Mouse (Mus musculus) hindbrain, postnatal 0 days (tissue): ENCODE results near the gene Cnp. TPM values are rescaled to one million over a fixed set of nuclear protein-coding genes. Genes with fewer than 3 reads are reported as not detected.

ENCODE experiments used
- ATAC-seq: fragments of 200-750 bp; cut with Nextera tagmentation; 2 replicates; pipeline ENCODE4 v1.8.0; 2017; ENCODE audit warnings: mild to moderate bottlenecking, moderate TSS enrichment, moderate library complexity
- DNase-seq: peaks from one replicate; pipeline ENCODE4 v3.0.0-alpha.2; 2015; ENCODE audit warnings: low spot score
- H3K27ac ChIP-seq: fragments of 300-500 bp; sonication (generic); 2 replicates; pipeline ENCODE4 v1.5.1; 2014; ENCODE audit warnings: mild to moderate bottlenecking
- H3K27me3 ChIP-seq: fragments of 300-500 bp; sonication (generic); 2 replicates; pipeline ENCODE4 v1.6.1; 2014; ENCODE audit warnings: low read length, mixed read lengths; ENCODE audit not compliant: insufficient read depth
- H3K36me3 ChIP-seq: fragments of 300-500 bp; sonication (generic); 2 replicates; pipeline ENCODE4 v1.6.1; 2014; ENCODE audit warnings: low read length, mixed read lengths; ENCODE audit not compliant: insufficient read depth
- H3K4me1 ChIP-seq: fragments of 300-500 bp; sonication (generic); 2 replicates; pipeline ENCODE4 v1.6.1; 2014; ENCODE audit warnings: antibody characterized with exemption, low read length, mixed read lengths; ENCODE audit not compliant: insufficient read depth
- H3K4me2 ChIP-seq: fragments of 300-500 bp; sonication (generic); 2 replicates; pipeline ENCODE4 v1.6.1; 2014; ENCODE audit warnings: low read depth, mild to moderate bottlenecking, low read length, moderate library complexity, mixed read lengths
- H3K4me3 ChIP-seq: fragments of 300-500 bp; sonication (generic); 2 replicates; pipeline ENCODE4 v1.5.1; 2014; ENCODE audit warnings: low read length
- H3K9ac ChIP-seq: fragments of 300-500 bp; sonication (generic); replicated peaks from 2 replicates; pipeline ENCODE4 v1.6.1; 2014; ENCODE audit warnings: mild to moderate bottlenecking, low read length, moderate library complexity, mixed read lengths
- H3K9me3 ChIP-seq: fragments of 300-500 bp; sonication (generic); 2 replicates; pipeline ENCODE4 v1.6.1; 2016; ENCODE audit warnings: low read length, mixed read lengths
- CTCF ChIP-seq: IDR thresholded peaks from 2 replicates; pipeline ENCODE4 v1.5.1; 2016; ENCODE audit warnings: antibody characterized with exemption, control low read depth, low read depth
- WGBS: fragments of 180-500 bp; shearing (Covaris S2); extraction: QIAGEN DNeasy Blood & Tissue Kit; methylation state at CpG from one replicate; pipeline ENCODE4 v1.1.7; 2014; 5-methylcytosine and 5-hydroxymethylcytosine counted together
- polyA plus RNA-seq: library from polyadenylated mRNA; unstranded; fragments of >200 nt; fragmentation: Nextera tagmentation; extraction: Ambion mirVana; gene quantifications from 2 replicates; pipeline ENCODE4 v1.2.1, GENCODE M21; 2015
- total RNA-seq: library from RNA; depleted of rRNA; stranded (reverse); fragments of >200 nt; gene quantifications from 2 replicates; pipeline ENCODE4 v1.2.3, GENCODE M21; 2014

The Cnp gene
- total and polyA plus RNA-seq, 2 experiments from 2014 or later: 121 to 125 TPM

GRCm38 (mm10) chr11:100574188-100574587 is 516 bp upstream of the Cnp start:
- TF ChIP-seq CTCF: no peak
- ATAC-seq (no peak), DNase-seq (no peak)
- Histone ChIP-seq H3K27me3 (no peaks in the 10 kb centered on the region), H3K4me1 (peaks cover 15% of the 10 kb centered on the region; the same call in 1 of the 2 replicates), H3K4me2 (peak overlapping the region; percentile 81; the same call in 1 of the 2 replicates), H3K27ac (peak overlapping the region; percentile 69; the same call in 1 of the 2 replicates), H3K36me3 (peaks cover 9% of the 10 kb centered on the region; the same call in 1 of the 2 replicates), H3K9ac (no peak overlapping the region), H3K4me3 (peak overlapping the region; percentile 62; the same call in 1 of the 2 replicates), H3K9me3 (no peaks in the 10 kb centered on the region)
- WGBS: 95% methylated on average over 3 of the region's 3 CpGs

DNA sequence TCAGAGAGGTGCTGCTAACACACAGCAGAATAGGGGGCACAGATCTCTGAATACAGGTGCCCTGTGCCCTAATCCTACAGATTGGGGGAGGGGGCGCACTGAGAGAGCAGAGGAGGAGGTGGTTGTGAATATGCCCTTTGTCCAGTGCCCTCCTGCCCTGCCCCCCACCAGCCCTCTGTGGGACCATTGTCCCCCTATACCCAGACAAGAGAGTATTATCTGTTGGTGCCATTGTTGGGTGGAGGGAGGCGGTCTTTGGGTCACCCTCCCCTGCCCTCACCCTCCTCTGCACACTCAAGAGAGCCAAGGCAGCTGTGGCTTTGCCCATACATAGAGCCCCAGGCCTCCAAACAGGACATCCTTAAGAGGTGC is 766 bp downstream of the Cnp start:
- Histone ChIP-seq H3K4me3 (peak overlapping the region; percentile 62), H3K27me3 (no peaks in the 10 kb centered on the region), H3K36me3 (peaks cover 20% of the 10 kb centered on the region; the same call in 1 of the 2 replicates), H3K9me3 (no peaks in the 10 kb centered on the region), H3K27ac (peak overlapping the region; percentile 69), H3K4me2 (peak overlapping the region; percentile 81), H3K4me1 (peaks cover 15% of the 10 kb centered on the region; the same call in 1 of the 2 replicates), H3K9ac (peak overlapping the region; percentile 55)
- 31% methylated on average over 2 of the region's 2 CpGs for WGBS
- ATAC-seq (peak; percentile 30), DNase-seq (no peak)
- no peak; the same call in 1 of the 2 replicates for TF ChIP-seq CTCF

DNA sequence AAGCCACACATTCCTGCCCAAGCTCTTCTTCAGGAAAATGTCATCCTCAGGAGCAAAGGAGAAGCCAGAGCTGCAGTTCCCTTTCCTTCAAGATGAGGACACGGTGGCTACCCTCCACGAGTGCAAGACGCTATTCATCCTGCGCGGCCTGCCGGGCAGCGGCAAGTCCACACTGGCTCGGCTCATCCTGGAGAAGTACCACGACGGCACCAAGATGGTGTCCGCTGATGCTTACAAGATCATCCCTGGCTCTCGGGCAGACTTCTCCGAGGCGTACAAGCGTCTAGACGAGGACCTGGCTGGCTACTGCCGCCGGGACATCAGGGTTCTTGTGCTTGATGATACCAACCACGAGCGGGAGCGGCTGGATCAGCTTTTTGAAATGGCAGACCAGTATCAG is 1.6 kb downstream of the Cnp start:
- Histone ChIP-seq H3K9ac (no peak overlapping the region; the same call in 1 of the 2 replicates), H3K4me2 (peak overlapping the region; percentile 81), H3K4me1 (peaks cover 10% of the 10 kb centered on the region; the same call in 1 of the 2 replicates), H3K9me3 (no peaks in the 10 kb centered on the region), H3K27ac (peak overlapping the region; percentile 69; the same call in 1 of the 2 replicates), H3K36me3 (peaks cover 28% of the 10 kb centered on the region; the same call in 1 of the 2 replicates), H3K4me3 (0 out of 2 replicates have a peak overlapping the region, but pooled peaks have one; percentile 62), H3K27me3 (no peaks in the 10 kb centered on the region)
- ATAC-seq (no peak), DNase-seq (no peak)
- 71% methylated on average over 21 of the region's 21 CpGs for WGBS
- TF ChIP-seq CTCF: no peak

- Histone ChIP-seq H3K4me2 (peak overlapping the region; percentile 81; the same call in 1 of the 2 replicates), H3K4me1 (peaks cover 8% of the 10 kb centered on the region; the same call in 1 of the 2 replicates), H3K36me3 (peaks cover 38% of the 10 kb centered on the region; the same call in 1 of the 2 replicates), H3K4me3 (no peak overlapping the region), H3K9me3 (no peaks in the 10 kb centered on the region), H3K9ac (no peak overlapping the region), H3K27me3 (no peaks in the 10 kb centered on the region), H3K27ac (peak overlapping the region; percentile 62; the same call in 1 of the 2 replicates)
- WGBS: 58% methylated on average over 8 of the region's 8 CpGs
- DNase-seq (peak; percentile 55), ATAC-seq (peak; percentile 41; the same call in 1 of the 2 replicates)
- no peak for TF ChIP-seq CTCF
Observed at GRCm38 (mm10) chr11:100577852-100578599, 3.3 kb downstream of the Cnp start.

DNA sequence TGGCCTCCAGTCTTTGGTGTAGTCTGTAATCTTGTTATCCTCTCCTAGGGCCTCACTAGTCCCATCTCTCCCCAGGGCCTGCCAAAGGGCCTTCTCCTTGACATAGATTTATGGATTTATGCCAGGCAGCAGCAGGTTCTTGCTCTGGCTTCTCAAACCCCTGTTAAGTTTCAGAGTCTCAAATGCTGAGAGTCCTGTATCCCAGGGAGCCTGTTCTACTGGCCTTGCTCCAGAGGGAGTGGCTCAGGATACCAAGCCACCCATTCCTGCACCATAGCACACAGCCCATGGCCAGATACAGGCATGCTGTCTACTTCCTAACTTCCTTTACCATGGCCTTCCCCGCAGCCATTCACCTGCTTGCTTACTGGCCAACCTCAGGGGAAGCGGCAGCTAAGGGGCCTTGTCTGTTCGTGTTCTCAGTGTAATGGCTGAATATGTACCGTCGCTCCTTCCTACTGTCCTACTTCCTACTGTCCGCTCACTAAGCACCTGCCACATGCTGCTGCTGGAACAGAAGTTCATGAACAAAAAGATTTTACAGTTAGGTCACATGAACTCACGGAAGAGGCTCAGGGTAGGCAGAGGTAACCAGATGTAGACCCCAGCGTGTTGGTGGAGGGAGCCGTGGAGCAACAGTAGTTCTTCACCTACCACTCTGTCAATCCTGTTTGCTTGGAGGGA is 4.6 kb downstream of the Cnp start:
- ATAC-seq (no peak), DNase-seq (no peak)
- peak overlapping the region; percentile 10; the same call in 1 of the 2 replicates for H3K4me2 ChIP-seq
- TF ChIP-seq CTCF: no peak
- H3K9me3 ChIP-seq: no peaks in the 10 kb centered on the region
- no peak overlapping the region for H3K4me3 ChIP-seq
- H3K4me1 ChIP-seq: peaks cover 8% of the 10 kb centered on the region; the same call in 1 of the 2 replicates
- peaks cover 50% of the 10 kb centered on the region for H3K36me3 ChIP-seq
- H3K9ac ChIP-seq: no peak overlapping the region
- no peaks in the 10 kb centered on the region for H3K27me3 ChIP-seq
- H3K27ac ChIP-seq: 0 out of 2 replicates have a peak overlapping the region, but pooled peaks have one; percentile 62
- 91% methylated on average over 9 of the region's 9 CpGs for WGBS

- ATAC-seq: no peak
- peaks cover 8% of the 10 kb centered on the region; the same call in 1 of the 2 replicates for H3K4me1 ChIP-seq
- TF ChIP-seq CTCF: no peak
- no peaks in the 10 kb centered on the region for H3K27me3 ChIP-seq
- peaks cover 59% of the 10 kb centered on the region for H3K36me3 ChIP-seq
- H3K27ac ChIP-seq: no peak overlapping the region
- no peaks in the 10 kb centered on the region for H3K9me3 ChIP-seq
- no peak overlapping the region for H3K9ac ChIP-seq
- no peak overlapping the region for H3K4me2 ChIP-seq
- 82% methylated on average over 13 of the region's 13 CpGs for WGBS
- no peak for DNase-seq
- H3K4me3 ChIP-seq: no peak overlapping the region
Observed at GRCm38 (mm10) chr11:100580275-100580674, 5.6 kb downstream of the Cnp start.
